Mouse (Mus musculus) urinary bladder, adult 2 months (tissue): ENCODE data around the gene Kif28. TPM values are rescaled to one million over a fixed set of nuclear protein-coding genes. Genes with fewer than 3 reads are reported as not detected.
"Not testable (repeated sequence)": the region's sequence is repeated elsewhere in the genome, so short reads cannot be mapped to it uniquely, and the experiment has no call there.

ENCODE experiments used
- DNase-seq: peaks from one replicate; pipeline ENCODE4 v3.0.0; 2022; ENCODE audit warnings: low spot score
- polyA plus RNA-seq: library from polyadenylated mRNA; depleted of rRNA; stranded (reverse); fragments of >200 nt; gene quantifications from 2 replicates; pipeline ENCODE4 v1.2.3, GENCODE M21; 2012

Gene Kif28
- polyA plus RNA-seq, 1 experiment, result not detected

DNA sequence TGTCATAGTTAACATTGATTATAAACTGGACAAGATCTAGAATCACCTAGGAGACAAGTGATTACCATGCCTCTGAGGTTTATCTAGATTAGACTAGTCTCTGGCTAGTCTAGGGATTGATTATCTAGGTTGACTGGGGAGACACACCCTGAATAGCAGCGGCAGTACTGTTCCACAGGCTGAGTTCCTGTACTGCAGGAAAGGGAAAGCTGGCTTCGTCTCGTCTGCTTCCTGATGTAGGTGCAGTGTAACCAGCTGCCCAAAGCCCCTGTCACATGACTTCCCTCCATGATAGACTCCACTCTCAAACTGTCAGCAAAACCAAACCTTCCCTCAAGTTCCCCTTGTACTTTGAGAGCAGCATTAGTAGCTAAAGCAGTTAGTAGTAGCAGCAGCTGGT, 40.9 kb downstream of the Kif28 start:
- no peak for DNase-seq

GRCm38 (mm10) chr1:179689479-179689878, 55.6 kb downstream of the Kif28 start:
- DNase-seq, result no peak

GRCm38 (mm10) chr1:179688914-179689313, 56.2 kb downstream of the Kif28 start:
- DNase-seq, result no peak

- DNase-seq, result no peak
Observed at GRCm38 (mm10) chr1:179688415-179688814, 56.7 kb downstream of the Kif28 start.

DNA sequence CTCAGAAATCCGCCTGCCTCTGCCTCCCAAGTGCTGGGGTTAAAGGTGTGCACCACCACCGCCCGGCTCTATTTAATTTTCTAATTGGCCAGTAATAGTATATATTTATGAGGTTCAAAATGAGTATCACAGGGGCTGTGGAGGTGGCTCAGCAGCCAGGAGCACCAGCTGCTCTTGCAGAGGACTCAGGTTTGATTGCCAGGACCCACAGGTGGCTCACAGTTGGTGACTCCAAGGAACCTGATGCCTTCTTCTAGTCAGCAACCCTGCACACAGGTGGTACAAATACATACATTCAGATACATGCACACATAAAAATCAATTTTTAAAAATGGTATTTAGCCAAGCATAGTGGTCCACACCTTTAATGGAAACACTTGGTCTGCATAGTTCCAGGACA, 57.1 kb downstream of the Kif28 start:
- no peak for DNase-seq

- DNase-seq, result no peak
Observed at GRCm38 (mm10) chr1:179687305-179687704, 57.8 kb downstream of the Kif28 start.

- DNase-seq, result no peak
Observed at GRCm38 (mm10) chr1:179686781-179687180, 58.3 kb downstream of the Kif28 start.

DNA sequence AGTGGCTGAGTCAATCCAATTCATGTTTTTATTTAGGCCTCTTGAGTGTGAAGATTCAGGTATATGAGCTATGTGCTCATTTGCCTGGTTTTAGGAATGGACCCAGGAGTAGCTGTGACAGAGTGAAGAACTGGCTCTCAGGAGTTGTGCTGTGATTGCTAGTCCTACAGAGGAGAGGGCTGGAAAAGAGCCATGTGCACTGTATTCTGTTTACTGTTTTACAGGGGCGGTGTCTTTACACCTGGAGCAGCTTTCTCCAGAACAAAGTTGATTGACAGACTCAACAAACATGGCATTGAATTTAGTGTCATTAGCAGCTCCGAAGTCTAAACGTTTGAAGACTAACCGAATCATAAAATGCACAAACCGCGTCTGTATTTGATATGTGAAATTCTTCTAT, 58.7 kb downstream of the Kif28 start:
- no peak for DNase-seq

DNA sequence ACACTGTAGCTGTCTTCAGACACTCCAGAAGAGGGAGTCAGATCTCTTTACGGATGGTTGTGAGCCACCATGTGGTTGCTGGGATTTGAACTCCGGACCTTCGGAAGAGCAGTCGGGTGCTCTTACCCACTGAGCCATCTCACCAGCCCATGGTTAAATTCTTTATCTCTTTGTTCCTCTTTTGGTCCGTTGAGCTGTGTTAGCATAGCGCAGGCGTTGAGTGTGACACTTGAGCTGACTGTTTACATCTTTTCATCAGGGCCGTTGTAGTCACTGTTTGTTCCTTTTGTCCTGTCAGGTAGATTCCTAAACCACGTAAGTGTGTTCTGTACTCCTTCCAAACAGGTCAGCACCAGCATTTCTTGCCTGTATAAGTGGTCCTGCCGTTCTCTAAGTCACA, 62.3 kb downstream of the Kif28 start:
- not testable (repeated sequence) for DNase-seq

- DNase-seq, result no peak
Observed at GRCm38 (mm10) chr1:179679326-179679725, 65.7 kb downstream of the Kif28 start.

DNA sequence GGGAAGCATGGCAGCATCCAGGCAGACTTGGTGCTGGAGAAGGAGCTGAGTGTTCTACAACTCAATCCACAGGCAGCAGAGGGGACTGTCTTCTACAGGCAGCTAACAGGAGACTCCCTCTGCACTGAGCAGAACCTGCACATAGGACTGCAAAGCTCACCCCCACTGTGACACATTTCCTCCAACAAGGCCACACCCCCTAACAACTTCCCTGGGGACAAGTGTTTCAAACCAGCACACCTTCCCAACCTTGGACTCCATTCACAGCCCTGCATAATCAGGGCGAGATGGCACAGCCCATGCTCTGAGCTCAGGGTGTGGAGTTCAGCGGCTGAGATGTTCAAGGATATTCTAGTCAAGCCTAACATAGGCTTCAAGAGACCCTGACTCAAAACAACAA, 68.0 kb downstream of the Kif28 start:
- no peak for DNase-seq

GRCm38 (mm10) chr1:179674355-179674754, 70.7 kb downstream of the Kif28 start:
- no peak for DNase-seq

DNA sequence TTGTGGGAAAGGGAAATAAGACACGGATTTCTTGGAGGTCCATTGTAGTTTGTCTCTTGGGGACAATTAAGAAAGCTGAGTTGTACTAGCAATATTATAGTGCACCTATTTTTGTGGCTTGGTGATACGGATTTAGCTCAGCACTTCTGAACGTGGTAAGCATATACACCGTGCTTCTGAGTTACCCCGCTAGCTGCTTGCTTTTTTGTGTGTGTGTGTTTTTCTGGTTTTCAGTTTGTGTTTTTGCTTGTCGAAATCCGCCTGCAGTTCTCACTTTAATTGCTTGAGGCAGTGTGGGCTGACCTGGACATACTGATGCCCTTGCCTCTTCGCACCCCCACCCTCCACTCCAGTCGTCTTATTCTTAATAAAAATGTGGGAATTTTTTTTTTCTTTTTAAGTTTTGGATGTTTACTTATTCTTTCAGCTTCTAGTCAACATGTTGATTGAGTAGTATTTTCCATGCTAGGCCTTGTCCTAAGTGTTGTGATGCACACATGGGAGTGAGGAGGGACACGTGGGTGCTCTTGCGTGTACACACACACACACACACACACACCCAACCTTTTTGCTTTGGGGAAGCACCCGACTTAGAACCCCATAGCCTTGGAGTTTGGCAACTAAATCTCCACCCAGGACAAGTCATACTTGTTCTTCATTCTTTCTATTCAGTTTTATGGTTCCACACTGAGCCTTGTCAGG, 76.1 kb downstream of the Kif28 start:
- DNase-seq, result no peak

- peak; percentile 81 for DNase-seq
Observed at GRCm38 (mm10) chr1:179668013-179668805, 76.9 kb downstream of the Kif28 start, which contains the start of gene Sccpdh. Sccpdh (plus strand) TSS chr1:179668210.

DNA sequence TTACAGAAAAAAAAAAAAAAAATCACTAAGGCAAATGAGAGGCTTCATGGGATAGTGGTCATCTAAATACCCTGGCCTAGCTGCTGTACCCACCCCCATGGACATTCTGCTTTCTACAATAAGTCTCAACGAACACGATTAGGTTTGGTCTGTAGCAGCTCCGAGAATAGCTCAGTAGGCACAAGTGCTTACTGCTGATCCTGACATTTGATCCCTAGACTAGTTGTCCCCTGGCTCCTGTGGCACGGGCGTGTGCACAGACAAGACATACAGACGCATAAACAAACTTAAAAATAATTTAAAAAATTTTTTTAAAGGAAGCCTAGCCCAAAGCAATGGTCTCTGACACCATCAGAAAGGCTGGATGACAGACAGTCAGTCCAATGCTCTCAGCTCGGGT, 77.6 kb downstream of the Kif28 start:
- DNase-seq, result no peak

- no peak for DNase-seq
Observed at GRCm38 (mm10) chr1:179666971-179667370, 78.1 kb downstream of the Kif28 start.

- DNase-seq, result no peak
Observed at GRCm38 (mm10) chr1:179664309-179664930, 80.7 kb downstream of the Kif28 start.

- no peak for DNase-seq
Observed at GRCm38 (mm10) chr1:179663065-179663464, 82.0 kb downstream of the Kif28 start.

GRCm38 (mm10) chr1:179651224-179651623, 93.8 kb downstream of the Kif28 start:
- DNase-seq, result no peak

GRCm38 (mm10) chr1:179650284-179650683, 94.8 kb downstream of the Kif28 start:
- DNase-seq, result no peak

GRCm38 (mm10) chr1:179649324-179649723, 95.7 kb downstream of the Kif28 start:
- no peak for DNase-seq

- not testable (repeated sequence) for DNase-seq
Observed at GRCm38 (mm10) chr1:179648678-179649077, 96.4 kb downstream of the Kif28 start.

DNA sequence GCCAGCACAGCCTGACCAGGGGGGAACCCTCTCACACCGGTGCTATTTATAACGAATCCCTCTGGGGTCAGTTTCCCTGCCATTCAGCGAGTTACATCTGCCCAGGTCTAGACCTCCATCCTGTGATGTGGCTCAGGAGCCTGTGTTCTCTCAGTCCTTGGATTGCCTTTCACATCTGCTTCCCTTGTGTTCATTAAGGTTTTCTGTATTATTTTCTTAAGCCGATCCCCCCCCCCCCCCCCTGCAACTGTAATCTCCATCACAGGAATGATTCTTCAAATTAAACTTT, 99.1 kb downstream of the Kif28 start:
- DNase-seq, result no peak
